Mouse (Mus musculus): ENCODE measurements at regions not wholly inside any gene's neighbourhood (a gene's known extent, or its start where the extent isn't known, plus 50 kb on each side); places are given as distances from the start of the nearest gene placed in this dataset.

GRCm38 (mm10) chr8:49338716-49339115, 495.0 kb upstream of the Tenm3 start:
- DNase-seq (ENCODE audit: low spot score), result no peak

GRCm38 (mm10) chr8:49326980-49327379, 483.2 kb upstream of the Tenm3 start:
- no peaks in the 10 kb centered on the region for H3K4me1 ChIP-seq (ENCODE audit: insufficient read depth, low read length)
- no peak for DNase-seq (ENCODE audit: low spot score)
- H3K27ac ChIP-seq (ENCODE audit: low read depth, low read length), result no peak overlapping the region
- TF ChIP-seq CTCF (IDR thresholded peaks at IDR 0.05), result no peak
- H3K9me3 ChIP-seq (ENCODE audit: low read length), result no peaks in the 10 kb centered on the region
- 70% methylated on average over 4 of the region's 4 CpGs for WGBS
- no peaks in the 10 kb centered on the region for H3K27me3 ChIP-seq (ENCODE audit: insufficient read depth, low read length)
- H3K4me2 ChIP-seq (ENCODE audit: low read depth, low read length, poor library complexity, severe bottlenecking), result no peak overlapping the region
- no peak for ATAC-seq (ENCODE audit: low FRiP score)
- no peak overlapping the region for H3K4me3 ChIP-seq (ENCODE audit: low read depth, low read length)
- H3K36me3 ChIP-seq (ENCODE audit: insufficient read depth, low read length), result no peaks in the 10 kb centered on the region
- H3K9ac ChIP-seq (replicated peaks; ENCODE audit: low read length, poor library complexity, severe bottlenecking), result no peak overlapping the region

More at GRCm38 (mm10) chr8:49338716-49339115, 495.0 kb upstream of the Tenm3 start:
- H3K4me2 ChIP-seq (ENCODE audit: low read depth, low read length, poor library complexity, severe bottlenecking), result no peak overlapping the region
- H3K27me3 ChIP-seq (ENCODE audit: insufficient read depth, low read length), result no peaks in the 10 kb centered on the region
- H3K4me3 ChIP-seq (ENCODE audit: low read depth, low read length), result no peak overlapping the region
- ATAC-seq (ENCODE audit: low FRiP score), result no peak
- TF ChIP-seq CTCF (IDR thresholded peaks at IDR 0.05), result no peak
- H3K9me3 ChIP-seq (ENCODE audit: low read length), result no peaks in the 10 kb centered on the region
- no peaks in the 10 kb centered on the region for H3K36me3 ChIP-seq (ENCODE audit: insufficient read depth, low read length)
- no peaks in the 10 kb centered on the region for H3K4me1 ChIP-seq (ENCODE audit: insufficient read depth, low read length)
- WGBS, result 94% methylated on average over 4 of the region's 4 CpGs
- H3K27ac ChIP-seq (ENCODE audit: low read depth, low read length), result no peak overlapping the region
- H3K9ac ChIP-seq (replicated peaks; ENCODE audit: low read length, poor library complexity, severe bottlenecking), result no peak overlapping the region

- H3K36me3 ChIP-seq (ENCODE audit: insufficient read depth, low read length), result no peaks in the 10 kb centered on the region
- no peak for TF ChIP-seq CTCF (IDR thresholded peaks at IDR 0.05)
- no peaks in the 10 kb centered on the region for H3K27me3 ChIP-seq (ENCODE audit: insufficient read depth, low read length)
- DNase-seq (ENCODE audit: low spot score) (no peak), ATAC-seq (ENCODE audit: low FRiP score) (no peak)
- no peak overlapping the region for H3K4me2 ChIP-seq (ENCODE audit: low read depth, low read length, poor library complexity, severe bottlenecking)
- WGBS, result 64% methylated on average over 3 of the region's 3 CpGs
- no peaks in the 10 kb centered on the region for H3K9me3 ChIP-seq (ENCODE audit: low read length)
- no peak overlapping the region for H3K4me3 ChIP-seq (ENCODE audit: low read depth, low read length)
- H3K4me1 ChIP-seq (ENCODE audit: insufficient read depth, low read length), result no peaks in the 10 kb centered on the region
- H3K9ac ChIP-seq (replicated peaks; ENCODE audit: low read length, poor library complexity, severe bottlenecking), result no peak overlapping the region
- no peak overlapping the region for H3K27ac ChIP-seq (ENCODE audit: low read depth, low read length)
Observed at GRCm38 (mm10) chr8:49321404-49321803, 477.7 kb upstream of the Tenm3 start.

- Histone ChIP-seq H3K36me3 (ENCODE audit: insufficient read depth, low read length) (no peaks in the 10 kb centered on the region), H3K4me3 (ENCODE audit: low read depth, low read length) (no peak overlapping the region), H3K27ac (ENCODE audit: low read depth, low read length) (no peak overlapping the region), H3K9ac (replicated peaks; ENCODE audit: low read length, poor library complexity, severe bottlenecking) (no peak overlapping the region), H3K4me1 (ENCODE audit: insufficient read depth, low read length) (no peaks in the 10 kb centered on the region), H3K9me3 (ENCODE audit: low read length) (no peaks in the 10 kb centered on the region), H3K27me3 (ENCODE audit: insufficient read depth, low read length) (no peaks in the 10 kb centered on the region), H3K4me2 (ENCODE audit: low read depth, low read length, poor library complexity, severe bottlenecking) (no peak overlapping the region)
- no peak for TF ChIP-seq CTCF (IDR thresholded peaks at IDR 0.05)
- DNase-seq (ENCODE audit: low spot score), result no peak
- 71% methylated on average over 10 of the region's 10 CpGs for WGBS
- no peak for ATAC-seq (ENCODE audit: low FRiP score)
Observed at GRCm38 (mm10) chr8:49313483-49314278, 469.9 kb upstream of the Tenm3 start.

GRCm38 (mm10) chr8:49312816-49313215, 469.1 kb upstream of the Tenm3 start:
- Histone ChIP-seq H3K27ac (ENCODE audit: low read depth, low read length) (no peak overlapping the region), H3K27me3 (ENCODE audit: insufficient read depth, low read length) (no peaks in the 10 kb centered on the region), H3K9me3 (ENCODE audit: low read length) (no peaks in the 10 kb centered on the region), H3K4me1 (ENCODE audit: insufficient read depth, low read length) (no peaks in the 10 kb centered on the region), H3K36me3 (ENCODE audit: insufficient read depth, low read length) (no peaks in the 10 kb centered on the region), H3K4me3 (ENCODE audit: low read depth, low read length) (no peak overlapping the region), H3K4me2 (ENCODE audit: low read depth, low read length, poor library complexity, severe bottlenecking) (no peak overlapping the region), H3K9ac (replicated peaks; ENCODE audit: low read length, poor library complexity, severe bottlenecking) (no peak overlapping the region)
- ATAC-seq (ENCODE audit: low FRiP score) (no peak), DNase-seq (ENCODE audit: low spot score) (no peak)
- TF ChIP-seq CTCF (IDR thresholded peaks at IDR 0.05), result no peak
- 73% methylated on average over 5 of the region's 5 CpGs for WGBS

GRCm38 (mm10) chr8:49282401-49282800, 438.6 kb upstream of the Tenm3 start:
- H3K36me3 ChIP-seq (ENCODE audit: insufficient read depth, low read length), result no peaks in the 10 kb centered on the region
- H3K4me2 ChIP-seq (ENCODE audit: low read depth, low read length, poor library complexity, severe bottlenecking), result no peak overlapping the region
- H3K9ac ChIP-seq (replicated peaks; ENCODE audit: low read length, poor library complexity, severe bottlenecking), result no peak overlapping the region
- ATAC-seq (ENCODE audit: low FRiP score) (no peak), DNase-seq (ENCODE audit: low spot score) (no peak)
- TF ChIP-seq CTCF (IDR thresholded peaks at IDR 0.05), result no peak
- no peaks in the 10 kb centered on the region for H3K4me1 ChIP-seq (ENCODE audit: insufficient read depth, low read length)
- H3K27me3 ChIP-seq (ENCODE audit: insufficient read depth, low read length), result no peaks in the 10 kb centered on the region
- WGBS, result 49% methylated on average over 4 of the region's 4 CpGs
- no peak overlapping the region for H3K27ac ChIP-seq (ENCODE audit: low read depth, low read length)
- no peak overlapping the region for H3K4me3 ChIP-seq (ENCODE audit: low read depth, low read length)
- H3K9me3 ChIP-seq (ENCODE audit: low read length), result no peaks in the 10 kb centered on the region
